Mouse (Mus musculus) neural tube, embryonic 15.5 days (tissue): ENCODE data around the gene Tbc1d1. TPM values are rescaled to one million over a fixed set of nuclear protein-coding genes. Genes with fewer than 3 reads are reported as not detected.

Source experiments
- ATAC-seq: fragments of 200-750 bp; cut with Nextera tagmentation; 2 replicates; pipeline ENCODE4 v1.8.0; 2017; ENCODE audit warnings: mild to moderate bottlenecking, moderate TSS enrichment, moderate library complexity; ENCODE audit not compliant: low FRiP score
- H3K27ac ChIP-seq: fragments of 300-500 bp; sonication (generic); replicated peaks from 2 replicates; pipeline ENCODE4 v1.5.1; 2015; ENCODE audit warnings: mild to moderate bottlenecking, inconsistent platforms
- H3K27me3 ChIP-seq: fragments of 300-500 bp; sonication (generic); replicated peaks from 2 replicates; pipeline ENCODE4 v1.6.1; 2015; ENCODE audit warnings: inconsistent platforms
- H3K36me3 ChIP-seq: fragments of 300-500 bp; sonication (generic); 2 replicates; pipeline ENCODE4 v1.6.1; 2015; ENCODE audit warnings: inconsistent platforms
- H3K4me1 ChIP-seq: fragments of 300-500 bp; sonication (generic); 2 replicates; pipeline ENCODE4 v1.6.1; 2015; ENCODE audit warnings: inconsistent platforms
- H3K4me2 ChIP-seq: fragments of 300-500 bp; sonication (generic); 2 replicates; pipeline ENCODE4 v1.6.1; 2015; ENCODE audit warnings: inconsistent platforms, mild to moderate bottlenecking, moderate library complexity
- H3K4me3 ChIP-seq: fragments of 300-500 bp; sonication (generic); replicated peaks from 2 replicates; pipeline ENCODE4 v1.5.1; 2015; ENCODE audit warnings: mild to moderate bottlenecking, inconsistent platforms
- H3K9ac ChIP-seq: fragments of 300-500 bp; sonication (generic); replicated peaks from 2 replicates; pipeline ENCODE4 v1.6.1; 2015; ENCODE audit warnings: mild to moderate bottlenecking, inconsistent platforms
- H3K9me3 ChIP-seq: fragments of 300-500 bp; sonication (generic); replicated peaks from 2 replicates; pipeline ENCODE4 v1.6.1; 2016; ENCODE audit warnings: inconsistent platforms
- WGBS: fragments of 180-500 bp; shearing (Covaris S2); methylation state at CpG from one replicate; pipeline ENCODE4 v1.1.7; 2015; ENCODE audit warnings: mixed read lengths; 5-methylcytosine and 5-hydroxymethylcytosine counted together
- polyA plus RNA-seq: library from polyadenylated mRNA; unstranded; fragments of >200 nt; fragmentation: Nextera tagmentation; extraction: Ambion mirVana; gene quantifications from 2 replicates; pipeline ENCODE4 v1.2.1, GENCODE M21; 2015

Tbc1d1 gene
- polyA plus RNA-seq, 1 experiment from 2014 or later: 13.5 TPM

DNA sequence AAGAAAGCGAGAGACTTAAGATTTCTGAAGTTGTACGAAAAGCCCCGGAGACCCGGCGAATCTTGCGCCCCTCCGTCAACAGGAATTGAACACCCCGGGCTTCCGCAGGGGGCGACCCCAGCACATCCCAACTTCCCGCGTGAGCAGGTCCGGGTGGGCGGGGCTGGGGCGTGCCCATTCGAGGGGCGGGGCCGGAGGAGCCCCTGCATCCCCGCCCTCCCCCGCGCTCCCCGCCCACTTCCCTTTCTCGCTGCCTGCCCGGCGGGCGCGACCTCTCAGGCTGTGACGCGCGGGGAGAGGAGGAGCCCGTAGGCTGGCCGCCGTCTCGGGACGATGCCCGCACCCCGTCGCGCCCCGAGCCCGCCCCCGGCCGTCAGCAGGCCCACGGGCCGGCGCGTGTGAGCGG lies 74.0 kb downstream of the Tbc1d1 start:
- peak; percentile 84 for ATAC-seq
- H3K9me3 ChIP-seq: no peaks in the 10 kb centered on the region
- peaks cover 29% of the 10 kb centered on the region for H3K4me1 ChIP-seq
- peak overlapping the region; percentile 59 for H3K4me3 ChIP-seq
- under 1% methylated on average over 37 of the region's 48 CpGs for WGBS
- peak overlapping the region; percentile 97 for H3K4me2 ChIP-seq
- H3K27ac ChIP-seq: peak overlapping the region; percentile 72
- H3K36me3 ChIP-seq: no peaks in the 10 kb centered on the region
- H3K9ac ChIP-seq: peak overlapping the region; percentile 63
- H3K27me3 ChIP-seq: no peaks in the 10 kb centered on the region

DNA sequence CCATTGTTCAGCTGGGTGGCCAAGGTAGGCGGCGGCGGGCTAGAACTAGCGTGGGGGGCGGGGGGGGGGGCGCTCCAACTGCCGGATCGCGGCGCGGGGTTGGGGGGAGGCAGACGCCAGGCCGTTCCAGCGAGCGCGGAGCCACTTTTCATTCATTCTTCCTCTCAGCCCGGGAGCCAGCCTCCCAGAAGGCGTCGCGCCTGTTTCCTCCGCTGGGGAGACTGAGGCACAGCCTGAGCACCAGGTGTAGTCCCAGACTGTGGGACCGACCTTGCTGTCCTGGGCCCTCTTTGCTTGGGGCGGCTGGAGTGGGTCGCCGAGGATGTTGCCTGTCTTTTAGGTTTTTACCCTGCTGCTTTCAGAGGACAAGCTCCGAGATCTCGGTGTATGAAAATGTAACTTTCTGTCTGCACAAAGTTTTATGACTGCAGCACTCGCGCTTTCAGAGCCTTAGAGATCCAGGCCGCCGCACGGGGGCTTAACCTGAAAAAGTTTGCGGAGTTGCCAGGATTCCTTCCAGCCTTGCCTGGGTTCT lies 74.5 kb downstream of the Tbc1d1 start:
- WGBS: under 1% methylated on average over 26 of the region's 33 CpGs
- H3K4me1 ChIP-seq: peaks cover 24% of the 10 kb centered on the region
- H3K27ac ChIP-seq: peak overlapping the region; percentile 72
- H3K4me3 ChIP-seq: peak overlapping the region; percentile 59
- H3K36me3 ChIP-seq: no peaks in the 10 kb centered on the region
- peak overlapping the region; percentile 97 for H3K4me2 ChIP-seq
- no peaks in the 10 kb centered on the region for H3K9me3 ChIP-seq
- ATAC-seq: peak; percentile 68
- peak overlapping the region; percentile 63 for H3K9ac ChIP-seq
- H3K27me3 ChIP-seq: no peaks in the 10 kb centered on the region

DNA sequence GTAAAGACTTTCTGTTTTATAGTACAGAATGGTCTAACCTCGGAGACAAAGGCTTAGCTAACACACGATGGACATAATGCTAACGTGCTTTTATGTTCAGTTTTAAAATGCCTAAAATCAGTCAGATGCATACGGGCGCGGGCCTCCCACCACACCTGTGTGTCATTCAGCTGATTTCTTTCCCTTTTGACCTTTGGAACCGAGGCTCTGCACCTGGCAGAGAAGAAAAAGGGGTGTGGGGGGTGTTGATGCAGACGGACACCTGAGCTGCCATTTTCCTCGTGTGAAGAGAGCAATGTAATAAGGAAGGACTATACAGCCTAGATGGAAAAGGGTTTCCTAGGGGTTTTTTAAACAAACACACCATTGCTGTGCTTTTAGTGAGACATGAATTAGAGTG lies 76.8 kb downstream of the Tbc1d1 start:
- 74% methylated on average over 9 of the region's 9 CpGs for WGBS
- no peaks in the 10 kb centered on the region for H3K27me3 ChIP-seq
- no peaks in the 10 kb centered on the region for H3K36me3 ChIP-seq
- H3K9ac ChIP-seq: no peak overlapping the region
- no peak for ATAC-seq
- no peak overlapping the region for H3K4me2 ChIP-seq
- H3K4me1 ChIP-seq: peaks cover 17% of the 10 kb centered on the region
- no peak overlapping the region for H3K27ac ChIP-seq
- H3K4me3 ChIP-seq: no peak overlapping the region
- no peaks in the 10 kb centered on the region for H3K9me3 ChIP-seq

DNA sequence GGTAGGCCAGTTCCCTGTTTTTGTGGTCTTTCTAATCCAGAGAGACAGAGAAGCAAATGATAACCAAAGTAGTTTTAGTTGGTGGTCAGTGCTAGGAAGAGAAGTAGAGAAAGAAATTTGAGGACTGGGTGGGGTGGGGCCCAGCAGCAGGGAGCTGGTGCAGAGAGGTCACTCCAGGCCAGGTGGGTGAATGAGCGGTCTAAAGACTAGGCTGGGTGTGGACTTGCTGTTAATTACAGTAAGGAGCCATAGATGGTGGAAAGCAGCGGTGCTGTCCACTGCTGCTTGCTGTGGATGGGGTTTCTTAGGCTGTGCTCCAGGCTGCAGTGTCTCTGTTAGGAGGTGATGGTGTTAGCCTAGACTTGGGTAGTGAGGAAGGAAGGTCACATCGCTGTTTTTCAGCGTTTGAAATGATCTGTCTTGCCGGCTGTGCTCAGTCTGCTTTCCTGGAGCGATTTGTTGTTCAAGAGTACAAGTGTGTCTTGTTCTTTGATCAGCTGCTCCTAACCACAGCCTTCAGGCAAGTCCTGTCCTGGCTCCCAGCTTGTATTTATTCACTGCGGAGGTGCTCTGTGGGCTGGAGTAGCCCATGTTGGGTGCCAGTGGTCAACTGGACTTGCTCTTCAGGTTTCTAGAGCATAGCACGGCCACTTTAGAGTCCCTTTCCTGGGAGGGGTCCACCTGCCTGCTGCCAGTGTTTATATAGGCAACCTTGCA lies 78.3 kb downstream of the Tbc1d1 start:
- H3K9me3 ChIP-seq: no peaks in the 10 kb centered on the region
- WGBS: 79% methylated on average over 8 of the region's 8 CpGs

DNA sequence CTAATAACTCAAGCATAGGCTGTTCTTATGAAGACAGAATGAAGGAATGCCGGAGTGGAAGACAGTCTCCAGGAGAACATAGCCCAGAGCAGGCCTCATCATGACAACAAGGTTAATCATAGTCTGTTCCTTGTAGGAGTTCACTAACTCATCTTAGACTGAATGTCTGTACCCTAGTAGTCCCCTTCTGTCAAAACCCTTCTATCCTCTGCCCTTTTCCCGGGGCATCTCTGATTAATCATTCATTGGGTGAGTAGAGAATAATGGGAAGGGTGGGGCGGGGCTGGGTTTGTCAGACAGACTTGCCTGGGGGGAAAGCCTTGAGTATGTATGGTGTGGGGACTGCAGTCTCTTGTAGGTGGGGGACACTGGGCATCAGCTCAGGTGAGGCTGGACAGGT lies 79.1 kb downstream of the Tbc1d1 start:
- H3K9ac ChIP-seq: no peak overlapping the region
- WGBS: 53% methylated on average over 3 of the region's 3 CpGs
- no peaks in the 10 kb centered on the region for H3K9me3 ChIP-seq
- ATAC-seq: no peak
- H3K27ac ChIP-seq: no peak overlapping the region
- H3K4me2 ChIP-seq: no peak overlapping the region
- no peaks in the 10 kb centered on the region for H3K36me3 ChIP-seq
- H3K27me3 ChIP-seq: no peaks in the 10 kb centered on the region
- no peak overlapping the region for H3K4me3 ChIP-seq
- peaks cover 14% of the 10 kb centered on the region for H3K4me1 ChIP-seq

More for the DNA sequence above, 78.3 kb downstream of the Tbc1d1 start:
- Histone ChIP-seq H3K27ac (no peak overlapping the region), H3K9ac (no peak overlapping the region), H3K4me1 (peaks cover 16% of the 10 kb centered on the region), H3K36me3 (no peaks in the 10 kb centered on the region), H3K4me3 (no peak overlapping the region), H3K27me3 (no peaks in the 10 kb centered on the region), H3K4me2 (no peak overlapping the region)
- no peak for ATAC-seq

DNA sequence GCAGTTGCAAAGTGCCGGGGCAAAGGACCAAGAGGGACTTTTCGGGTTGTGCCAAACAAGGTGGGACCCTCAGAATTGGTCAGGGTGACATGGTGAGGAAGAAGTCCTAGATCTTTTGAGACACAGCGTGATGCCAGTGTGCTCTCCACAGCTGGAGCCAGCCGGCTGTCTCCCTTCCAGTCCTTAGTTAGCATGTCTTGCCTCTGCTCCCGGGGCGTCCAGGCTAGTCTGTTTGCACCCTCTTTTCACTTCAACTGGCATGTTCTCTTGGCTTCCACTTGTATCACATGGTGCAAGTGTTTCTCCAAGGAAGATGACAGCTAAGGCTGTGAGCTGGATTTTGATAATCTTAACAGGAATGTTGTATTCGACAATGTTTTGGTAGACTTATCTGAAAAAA lies 80.5 kb downstream of the Tbc1d1 start:
- H3K36me3 ChIP-seq: no peaks in the 10 kb centered on the region
- no peak overlapping the region for H3K4me3 ChIP-seq
- no peak for ATAC-seq
- no peak overlapping the region for H3K9ac ChIP-seq
- H3K27me3 ChIP-seq: no peaks in the 10 kb centered on the region
- no peaks in the 10 kb centered on the region for H3K9me3 ChIP-seq
- H3K4me1 ChIP-seq: peaks cover 6% of the 10 kb centered on the region
- no peak overlapping the region for H3K27ac ChIP-seq
- 75% methylated on average over 7 of the region's 7 CpGs for WGBS
- no peak overlapping the region for H3K4me2 ChIP-seq

DNA sequence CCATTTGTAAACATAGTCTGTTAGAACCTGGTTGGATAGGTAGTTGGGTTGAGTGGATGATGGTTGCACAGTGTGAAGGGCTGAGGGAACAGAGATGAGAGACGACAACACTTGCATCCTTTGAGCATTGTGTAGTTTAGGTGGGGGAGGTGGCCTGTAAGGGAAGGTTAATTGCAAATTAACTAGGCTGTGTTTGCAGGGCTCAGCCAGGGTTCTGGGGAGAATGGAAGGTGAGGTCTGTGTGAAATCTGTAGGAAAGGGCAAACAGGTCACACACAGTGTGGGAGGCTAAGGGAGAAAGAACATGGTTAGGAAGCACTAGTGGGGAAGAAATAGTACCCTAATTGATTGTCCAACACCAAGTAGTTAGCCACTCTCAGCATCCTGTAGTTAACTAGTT lies 81.2 kb downstream of the Tbc1d1 start:
- 31% methylated on average over 1 of the region's 1 CpGs for WGBS

DNA sequence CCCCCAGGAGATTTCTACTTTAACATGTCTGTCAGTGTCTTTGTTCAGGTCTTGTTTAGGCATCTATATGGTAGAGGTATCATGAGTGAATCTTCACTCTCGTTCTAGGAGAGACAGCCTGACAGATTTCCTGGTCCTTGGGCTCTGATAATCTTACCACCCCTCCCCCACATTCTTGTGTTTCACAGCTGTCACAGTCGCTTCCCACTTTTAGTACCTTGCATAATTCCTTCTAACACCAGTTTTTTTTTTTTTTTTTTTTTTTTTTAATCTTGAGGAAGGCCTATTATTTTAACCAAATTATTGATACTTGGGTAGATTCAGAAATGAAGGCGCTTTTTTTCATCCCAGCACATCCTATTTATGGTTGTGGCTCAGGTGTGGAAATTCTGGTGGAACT lies 81.6 kb downstream of the Tbc1d1 start:
- H3K4me2 ChIP-seq: no peak overlapping the region
- no peaks in the 10 kb centered on the region for H3K36me3 ChIP-seq
- no peak for ATAC-seq
- H3K27me3 ChIP-seq: no peaks in the 10 kb centered on the region
- H3K27ac ChIP-seq: no peak overlapping the region
- WGBS: 72% methylated on average over 3 of the region's 3 CpGs
- H3K9ac ChIP-seq: no peak overlapping the region
- H3K4me3 ChIP-seq: no peak overlapping the region
- H3K9me3 ChIP-seq: no peaks in the 10 kb centered on the region
- H3K4me1 ChIP-seq: no peaks in the 10 kb centered on the region; the same call in 1 of the 2 replicates

More for the DNA sequence above, 81.2 kb downstream of the Tbc1d1 start:
- Histone ChIP-seq H3K27me3 (no peaks in the 10 kb centered on the region), H3K4me3 (no peak overlapping the region), H3K9ac (no peak overlapping the region), H3K4me1 (no peaks in the 10 kb centered on the region; the same call in 1 of the 2 replicates), H3K36me3 (no peaks in the 10 kb centered on the region), H3K4me2 (no peak overlapping the region), H3K27ac (no peak overlapping the region), H3K9me3 (no peaks in the 10 kb centered on the region)
- ATAC-seq: no peak

DNA sequence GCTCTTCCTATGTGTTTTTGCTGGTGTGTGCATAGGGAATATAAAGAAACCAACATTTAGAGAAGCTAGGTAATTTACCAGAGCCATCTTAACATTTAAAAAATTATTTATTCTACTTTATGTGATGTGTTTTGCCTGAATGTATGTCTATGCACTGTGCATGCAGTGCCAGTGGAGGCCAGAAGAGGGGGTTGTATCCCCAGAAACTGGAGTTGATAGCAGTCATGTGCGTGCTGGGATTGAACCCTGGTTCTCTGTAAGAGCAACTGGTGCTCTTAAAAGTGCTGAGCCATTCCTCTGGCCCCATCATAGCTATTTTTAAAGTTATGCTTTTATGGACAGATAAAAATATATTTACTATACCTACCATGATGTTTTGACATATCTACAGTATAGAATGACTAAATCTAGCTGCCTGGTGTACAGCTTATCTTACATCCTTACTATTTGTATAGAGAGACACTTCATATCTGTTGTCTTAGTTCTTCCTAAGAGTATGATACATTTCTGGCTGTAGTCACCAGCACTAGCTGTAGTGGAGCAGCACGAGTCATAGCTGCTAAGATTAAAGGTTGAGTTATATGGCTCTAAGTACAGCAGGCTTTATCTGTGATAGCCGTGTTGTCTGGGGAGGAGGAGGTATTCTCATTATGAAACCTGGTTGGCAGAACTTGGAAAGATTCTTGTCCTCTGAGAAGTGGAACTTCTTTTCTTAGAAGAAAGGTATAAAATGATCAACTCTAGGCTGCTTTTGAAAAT lies 83.0 kb downstream of the Tbc1d1 start:
- H3K36me3 ChIP-seq: no peaks in the 10 kb centered on the region
- no peaks in the 10 kb centered on the region for H3K9me3 ChIP-seq
- WGBS: 85% methylated on average over 3 of the region's 3 CpGs
- 0 out of 2 replicates have a peak, but pooled peaks cover 5% of the 10 kb centered on the region for H3K4me1 ChIP-seq
- no peak overlapping the region for H3K9ac ChIP-seq
- ATAC-seq: no peak
- H3K4me2 ChIP-seq: no peak overlapping the region
- H3K27me3 ChIP-seq: no peaks in the 10 kb centered on the region
- H3K27ac ChIP-seq: no peak overlapping the region
- H3K4me3 ChIP-seq: no peak overlapping the region

DNA sequence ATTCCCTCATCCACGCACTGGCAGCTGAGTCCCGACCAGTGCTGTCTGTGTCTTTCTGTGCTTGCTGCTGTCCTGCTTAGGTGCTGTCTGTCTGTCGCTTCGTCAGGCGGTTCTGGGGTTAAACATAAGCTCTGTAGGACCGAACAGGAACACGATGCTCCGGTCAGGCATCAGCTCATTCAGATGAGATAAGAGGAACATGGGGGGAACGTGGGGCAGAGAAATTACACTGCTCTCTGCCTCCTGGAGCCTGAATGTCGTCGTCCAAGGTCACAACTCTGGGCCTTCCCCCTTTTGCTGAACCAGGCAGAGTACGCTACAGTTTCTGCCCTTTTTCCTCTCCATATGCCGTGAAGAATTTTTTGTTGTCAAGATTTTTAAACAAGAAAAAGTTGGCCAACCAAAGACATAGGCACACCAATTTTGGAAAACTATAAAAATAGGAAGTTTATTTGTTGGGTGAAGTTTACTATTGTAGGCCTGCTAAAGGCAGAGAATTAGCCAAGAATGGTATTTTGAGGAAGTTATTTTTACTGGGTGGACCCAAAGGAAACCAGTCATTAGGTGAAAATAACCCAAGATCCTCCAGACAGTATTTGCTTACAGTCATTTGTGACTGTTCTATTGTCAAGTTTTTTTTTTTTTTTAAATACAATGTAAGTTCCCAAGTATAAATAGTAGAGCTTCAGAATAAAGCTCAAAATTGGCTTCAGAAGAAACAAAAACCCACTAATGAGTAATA lies 85.0 kb downstream of the Tbc1d1 start:
- 85% methylated on average over 13 of the region's 13 CpGs for WGBS
- no peak for ATAC-seq
- no peaks in the 10 kb centered on the region for H3K9me3 ChIP-seq

DNA sequence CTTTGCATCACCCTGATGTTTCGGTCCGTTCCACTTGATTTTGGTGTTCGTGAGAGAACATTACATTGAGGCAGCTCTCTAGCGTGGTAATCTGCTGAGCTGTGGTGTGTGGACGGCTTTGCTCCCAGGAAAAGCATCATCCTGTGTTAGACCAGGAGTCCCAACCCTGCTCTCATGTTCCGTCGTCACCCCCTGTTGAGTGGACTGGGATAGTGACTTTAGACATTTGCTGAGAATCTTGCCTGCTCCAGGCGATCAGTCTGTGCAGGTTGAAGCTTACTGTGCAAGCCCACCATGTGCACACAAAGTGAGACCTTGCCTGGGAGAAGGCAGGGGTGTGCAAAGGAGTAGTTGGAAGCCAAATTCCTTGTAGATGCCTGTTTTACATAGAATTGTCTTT lies 85.8 kb downstream of the Tbc1d1 start:
- 89% methylated on average over 8 of the region's 8 CpGs for whole genome bisulfite sequencing
- H3K4me2 ChIP-seq: no peak overlapping the region
- no peaks in the 10 kb centered on the region for H3K9me3 ChIP-seq
- H3K27ac ChIP-seq: no peak overlapping the region
- H3K4me3 ChIP-seq: no peak overlapping the region
- no peaks in the 10 kb centered on the region for H3K36me3 ChIP-seq
- no peak for ATAC-seq
- H3K27me3 ChIP-seq: no peaks in the 10 kb centered on the region
- 0 out of 2 replicates have a peak, but pooled peaks cover 5% of the 10 kb centered on the region for H3K4me1 ChIP-seq
- H3K9ac ChIP-seq: no peak overlapping the region

More for the DNA sequence above, 85.0 kb downstream of the Tbc1d1 start:
- H3K4me1 ChIP-seq: 0 out of 2 replicates have a peak, but pooled peaks cover 5% of the 10 kb centered on the region
- no peak overlapping the region for H3K4me2 ChIP-seq
- no peaks in the 10 kb centered on the region for H3K27me3 ChIP-seq
- H3K36me3 ChIP-seq: no peaks in the 10 kb centered on the region
- H3K9ac ChIP-seq: no peak overlapping the region
- no peak overlapping the region for H3K4me3 ChIP-seq
- no peak overlapping the region for H3K27ac ChIP-seq
